Mouse (Mus musculus): ENCODE measurements at regions not wholly inside any gene's neighbourhood (a gene's known extent, or its start where the extent isn't known, plus 50 kb on each side); places are given as distances from the start of the nearest gene placed in this dataset.

- Histone ChIP-seq H3K4me3 (no peak overlapping the region), H3K4me1 (peaks cover 51% of the 10 kb centered on the region), H3K9me3 (no peaks in the 10 kb centered on the region), H3K36me3 (replicated peaks) (no peaks in the 10 kb centered on the region), H3K27ac (replicated peaks) (peak overlapping the region; percentile 76), H3K27me3 (replicated peaks; ENCODE audit: low read depth, poor library complexity, severe bottlenecking) (no peaks in the 10 kb centered on the region)
- 20% methylated on average over 6 of the region's 6 CpGs for WGBS
- DNase-seq (ENCODE audit: low spot score): no peak
Measured at GRCm38 (mm10) chr4:105282681-105283462, 125.7 kb downstream of the Plpp3 start.

GRCm38 (mm10) chr4:105285431-105286013, 128.4 kb downstream of the Plpp3 start:
- Histone ChIP-seq H3K27ac (replicated peaks) (no peak overlapping the region), H3K27me3 (replicated peaks; ENCODE audit: low read depth, poor library complexity, severe bottlenecking) (0 out of 2 replicates have a peak, but pooled peaks cover 5% of the 10 kb centered on the region), H3K4me1 (peaks cover 67% of the 10 kb centered on the region), H3K9me3 (no peaks in the 10 kb centered on the region), H3K4me3 (no peak overlapping the region), H3K36me3 (replicated peaks) (no peaks in the 10 kb centered on the region)
- DNase-seq (ENCODE audit: low spot score): no peak
- 93% methylated on average over 5 of the region's 5 CpGs for WGBS

GRCm38 (mm10) chr4:105286299-105286698, 129.2 kb downstream of the Plpp3 start:
- 73% methylated on average over 6 of the region's 6 CpGs for WGBS

GRCm38 (mm10) chr4:105286809-105287208, 129.7 kb downstream of the Plpp3 start:
- Histone ChIP-seq H3K36me3 (replicated peaks) (no peaks in the 10 kb centered on the region), H3K9me3 (no peaks in the 10 kb centered on the region), H3K27ac (replicated peaks) (peak overlapping the region; percentile 52; the same call in 1 of the 2 replicates), H3K4me3 (no peak overlapping the region), H3K27me3 (replicated peaks; ENCODE audit: low read depth, poor library complexity, severe bottlenecking) (0 out of 2 replicates have a peak, but pooled peaks cover 5% of the 10 kb centered on the region), H3K4me1 (peaks cover 66% of the 10 kb centered on the region)
- no peak for DNase-seq (ENCODE audit: low spot score)
- WGBS: 81% methylated on average over 10 of the region's 10 CpGs

More at GRCm38 (mm10) chr4:105286299-105286698, 129.2 kb downstream of the Plpp3 start:
- 0 out of 2 replicates have a peak, but pooled peaks cover 5% of the 10 kb centered on the region for H3K27me3 ChIP-seq (replicated peaks; ENCODE audit: low read depth, poor library complexity, severe bottlenecking)
- no peak overlapping the region for H3K4me3 ChIP-seq
- H3K4me1 ChIP-seq: peaks cover 66% of the 10 kb centered on the region
- H3K36me3 ChIP-seq (replicated peaks): no peaks in the 10 kb centered on the region
- H3K9me3 ChIP-seq: no peaks in the 10 kb centered on the region
- H3K27ac ChIP-seq (replicated peaks): peak overlapping the region; percentile 52; the same call in 1 of the 2 replicates
- DNase-seq (ENCODE audit: low spot score): no peak

GRCm38 (mm10) chr4:105287419-105287818, 130.3 kb downstream of the Plpp3 start:
- 69% methylated on average over 7 of the region's 7 CpGs for WGBS
- Histone ChIP-seq H3K9me3 (no peaks in the 10 kb centered on the region), H3K4me3 (no peak overlapping the region), H3K27me3 (replicated peaks; ENCODE audit: low read depth, poor library complexity, severe bottlenecking) (0 out of 2 replicates have a peak, but pooled peaks cover 5% of the 10 kb centered on the region), H3K27ac (replicated peaks) (no peak overlapping the region), H3K36me3 (replicated peaks) (no peaks in the 10 kb centered on the region), H3K4me1 (peaks cover 64% of the 10 kb centered on the region)
- DNase-seq (ENCODE audit: low spot score): no peak

- Histone ChIP-seq H3K27ac (replicated peaks) (0 out of 2 replicates have a peak overlapping the region, but pooled peaks have one; percentile 7), H3K4me3 (no peak overlapping the region), H3K27me3 (replicated peaks; ENCODE audit: low read depth, poor library complexity, severe bottlenecking) (0 out of 2 replicates have a peak, but pooled peaks cover 5% of the 10 kb centered on the region), H3K9me3 (no peaks in the 10 kb centered on the region), H3K4me1 (peaks cover 52% of the 10 kb centered on the region), H3K36me3 (replicated peaks) (no peaks in the 10 kb centered on the region)
- WGBS: 41% methylated on average over 4 of the region's 4 CpGs
- no peak for DNase-seq (ENCODE audit: low spot score)
Measured at GRCm38 (mm10) chr4:105289635-105290034, 132.5 kb downstream of the Plpp3 start.

GRCm38 (mm10) chr4:105290847-105291475, 133.8 kb downstream of the Plpp3 start:
- no peak for DNase-seq (ENCODE audit: low spot score)

GRCm38 (mm10) chr4:105291503-105291902, 134.4 kb downstream of the Plpp3 start:
- Histone ChIP-seq H3K36me3 (replicated peaks) (no peaks in the 10 kb centered on the region), H3K27me3 (replicated peaks; ENCODE audit: low read depth, poor library complexity, severe bottlenecking) (0 out of 2 replicates have a peak, but pooled peaks cover 5% of the 10 kb centered on the region), H3K9me3 (no peaks in the 10 kb centered on the region), H3K4me3 (no peak overlapping the region), H3K4me1 (peaks cover 47% of the 10 kb centered on the region), H3K27ac (replicated peaks) (peak overlapping the region; percentile 70)
- no peak for DNase-seq (ENCODE audit: low spot score)
- WGBS: 5% methylated on average over 1 of the region's 1 CpGs

More at GRCm38 (mm10) chr4:105290847-105291475, 133.8 kb downstream of the Plpp3 start:
- Histone ChIP-seq H3K36me3 (replicated peaks) (no peaks in the 10 kb centered on the region), H3K27me3 (replicated peaks; ENCODE audit: low read depth, poor library complexity, severe bottlenecking) (0 out of 2 replicates have a peak, but pooled peaks cover 5% of the 10 kb centered on the region), H3K9me3 (no peaks in the 10 kb centered on the region), H3K4me3 (no peak overlapping the region), H3K27ac (replicated peaks) (peak overlapping the region; percentile 32; the same call in 1 of the 2 replicates), H3K4me1 (peaks cover 52% of the 10 kb centered on the region)
- 10% methylated on average over 11 of the region's 11 CpGs for WGBS

GRCm38 (mm10) chr4:105299358-105299757, 142.2 kb downstream of the Plpp3 start:
- H3K4me1 ChIP-seq: no peaks in the 10 kb centered on the region
- DNase-seq (ENCODE audit: low spot score): no peak
- no peaks in the 10 kb centered on the region for H3K9me3 ChIP-seq
- H3K27me3 ChIP-seq (replicated peaks; ENCODE audit: low read depth, poor library complexity, severe bottlenecking): no peaks in the 10 kb centered on the region
- no peak overlapping the region for H3K4me3 ChIP-seq
- H3K27ac ChIP-seq (replicated peaks): no peak overlapping the region
- no peaks in the 10 kb centered on the region for H3K36me3 ChIP-seq (replicated peaks)
- 93% methylated on average over 6 of the region's 6 CpGs for WGBS

- Histone ChIP-seq H3K27me3 (replicated peaks; ENCODE audit: low read depth, poor library complexity, severe bottlenecking) (no peaks in the 10 kb centered on the region), H3K4me3 (no peak overlapping the region), H3K4me1 (no peaks in the 10 kb centered on the region), H3K36me3 (replicated peaks) (no peaks in the 10 kb centered on the region), H3K9me3 (0 out of 2 replicates have a peak, but pooled peaks cover 4% of the 10 kb centered on the region), H3K27ac (replicated peaks) (no peak overlapping the region)
- no peak for DNase-seq (ENCODE audit: low spot score)
- 86% methylated on average over 1 of the region's 1 CpGs for WGBS
Measured at GRCm38 (mm10) chr4:105301547-105301946, 144.4 kb downstream of the Plpp3 start.

GRCm38 (mm10) chr4:105304166-105304565, 147.0 kb downstream of the Plpp3 start:
- H3K9me3 ChIP-seq: 0 out of 2 replicates have a peak, but pooled peaks cover 4% of the 10 kb centered on the region
- no peak for DNase-seq (ENCODE audit: low spot score)
- WGBS: 45% methylated on average over 2 of the region's 2 CpGs
- no peaks in the 10 kb centered on the region for H3K4me1 ChIP-seq
- H3K27ac ChIP-seq (replicated peaks): no peak overlapping the region
- H3K27me3 ChIP-seq (replicated peaks; ENCODE audit: low read depth, poor library complexity, severe bottlenecking): no peaks in the 10 kb centered on the region
- H3K4me3 ChIP-seq: no peak overlapping the region
- no peaks in the 10 kb centered on the region for H3K36me3 ChIP-seq (replicated peaks)

GRCm38 (mm10) chr4:105305931-105306330, 148.8 kb downstream of the Plpp3 start:
- WGBS: 79% methylated on average over 6 of the region's 6 CpGs
- Histone ChIP-seq H3K9me3 (0 out of 2 replicates have a peak, but pooled peaks cover 4% of the 10 kb centered on the region), H3K4me1 (no peaks in the 10 kb centered on the region), H3K4me3 (no peak overlapping the region), H3K27ac (replicated peaks) (no peak overlapping the region), H3K36me3 (replicated peaks) (no peaks in the 10 kb centered on the region), H3K27me3 (replicated peaks; ENCODE audit: low read depth, poor library complexity, severe bottlenecking) (no peaks in the 10 kb centered on the region)
- no peak for DNase-seq (ENCODE audit: low spot score)

Data from embryonic facial prominence, embryonic 10.5 days (tissue).